Mouse (Mus musculus): ENCODE data around the gene Birc3. TPM values are rescaled to one million over a fixed set of nuclear protein-coding genes. Genes with fewer than 3 reads are reported as not detected.

The Birc3 gene
- polyA plus RNA-seq, 1 experiment from 2014 or later = 3.9 TPM

Other genes with a start within 250 kb of the Birc3 start
- not detected in 2 replicates for gene Mmp20, start 245.0 kb downstream of the Birc3 start, polyA plus RNA-seq (2014; fragmentation: Nextera tagmentation; extraction: Ambion mirVana)
- not detected in 2 replicates for gene Mmp7, start 181.1 kb downstream of the Birc3 start, polyA plus RNA-seq (2014; fragmentation: Nextera tagmentation; extraction: Ambion mirVana)
- gene Tmem123, start 109.1 kb downstream of the Birc3 start, polyA plus RNA-seq (2014; fragmentation: Nextera tagmentation; extraction: Ambion mirVana) = 140 and 153 TPM in 2 replicates
- 42.4 and 47.0 TPM in 2 replicates for gene Birc2, start 36.1 kb downstream of the Birc3 start, polyA plus RNA-seq (2014; fragmentation: Nextera tagmentation; extraction: Ambion mirVana)
- 22.1 and 25.0 TPM in 2 replicates for gene Yap1, start 131.4 kb upstream of the Birc3 start, polyA plus RNA-seq (2014; fragmentation: Nextera tagmentation; extraction: Ambion mirVana)
- 20.6 and 20.7 TPM in 2 replicates for gene Cfap300, start 169.6 kb upstream of the Birc3 start, polyA plus RNA-seq (2014; fragmentation: Nextera tagmentation; extraction: Ambion mirVana)